Mouse (Mus musculus) midbrain, embryonic 11.5 days (tissue): ENCODE data around the gene Cbfa2t3. TPM values are rescaled to one million over a fixed set of nuclear protein-coding genes. Genes with fewer than 3 reads are reported as not detected.

ENCODE experiments used
- ATAC-seq: fragments of 200-750 bp; cut with Nextera tagmentation; 2 replicates; pipeline ENCODE4 v1.8.0; 2017; ENCODE audit warnings: moderate TSS enrichment, moderate library complexity; ENCODE audit not compliant: low FRiP score
- DNase-seq: peaks from one replicate; pipeline ENCODE4 v3.0.0; 2015; ENCODE audit warnings: low spot score; ENCODE audit errors: missing footprints
- H3K27ac ChIP-seq: fragments of 300-500 bp; sonication (generic); 2 replicates; pipeline ENCODE4 v1.5.1; 2014; ENCODE audit warnings: low read depth, low read length
- H3K27me3 ChIP-seq: fragments of 300-500 bp; sonication (generic); 2 replicates; pipeline ENCODE4 v1.6.1; 2014; ENCODE audit warnings: mild to moderate bottlenecking, low read length, moderate library complexity, mixed read lengths; ENCODE audit not compliant: control insufficient read depth, insufficient read depth
- H3K36me3 ChIP-seq: fragments of 300-500 bp; sonication (generic); 2 replicates; pipeline ENCODE4 v1.6.1; 2014; ENCODE audit warnings: mild to moderate bottlenecking, low read length, moderate library complexity, mixed read lengths; ENCODE audit not compliant: control insufficient read depth, insufficient read depth
- H3K4me1 ChIP-seq: fragments of 300-500 bp; sonication (generic); 2 replicates; pipeline ENCODE4 v1.6.1; 2014; ENCODE audit warnings: low read length; ENCODE audit not compliant: control insufficient read depth, insufficient read depth
- H3K4me2 ChIP-seq: fragments of 300-500 bp; sonication (generic); 2 replicates; pipeline ENCODE4 v1.6.1; 2014; ENCODE audit warnings: mild to moderate bottlenecking, moderate library complexity
- H3K4me3 ChIP-seq: fragments of 300-500 bp; sonication (generic); 2 replicates; pipeline ENCODE4 v1.5.1; 2014; ENCODE audit warnings: low read depth, low read length
- H3K9ac ChIP-seq: fragments of 300-500 bp; sonication (generic); 2 replicates; pipeline ENCODE4 v1.6.1; 2014; ENCODE audit warnings: low read length
- H3K9me3 ChIP-seq: fragments of 300-500 bp; sonication (generic); 2 replicates; pipeline ENCODE4 v1.6.1; 2016; ENCODE audit warnings: low read length; ENCODE audit not compliant: control insufficient read depth
- WGBS: fragments of 180-500 bp; shearing (Covaris S2); extraction: QIAGEN DNeasy Blood & Tissue Kit; methylation state at CpG from one replicate; pipeline ENCODE4 v1.1.7; 2014; 5-methylcytosine and 5-hydroxymethylcytosine counted together
- polyA plus RNA-seq: library from polyadenylated mRNA; unstranded; fragments of >200 nt; fragmentation: Nextera tagmentation; extraction: Ambion mirVana; gene quantifications from 2 replicates; pipeline ENCODE4 v1.2.1, GENCODE M21; 2014

Gene Cbfa2t3
- polyA plus RNA-seq, 1 experiment from 2014 or later = 6.1 TPM

DNA sequence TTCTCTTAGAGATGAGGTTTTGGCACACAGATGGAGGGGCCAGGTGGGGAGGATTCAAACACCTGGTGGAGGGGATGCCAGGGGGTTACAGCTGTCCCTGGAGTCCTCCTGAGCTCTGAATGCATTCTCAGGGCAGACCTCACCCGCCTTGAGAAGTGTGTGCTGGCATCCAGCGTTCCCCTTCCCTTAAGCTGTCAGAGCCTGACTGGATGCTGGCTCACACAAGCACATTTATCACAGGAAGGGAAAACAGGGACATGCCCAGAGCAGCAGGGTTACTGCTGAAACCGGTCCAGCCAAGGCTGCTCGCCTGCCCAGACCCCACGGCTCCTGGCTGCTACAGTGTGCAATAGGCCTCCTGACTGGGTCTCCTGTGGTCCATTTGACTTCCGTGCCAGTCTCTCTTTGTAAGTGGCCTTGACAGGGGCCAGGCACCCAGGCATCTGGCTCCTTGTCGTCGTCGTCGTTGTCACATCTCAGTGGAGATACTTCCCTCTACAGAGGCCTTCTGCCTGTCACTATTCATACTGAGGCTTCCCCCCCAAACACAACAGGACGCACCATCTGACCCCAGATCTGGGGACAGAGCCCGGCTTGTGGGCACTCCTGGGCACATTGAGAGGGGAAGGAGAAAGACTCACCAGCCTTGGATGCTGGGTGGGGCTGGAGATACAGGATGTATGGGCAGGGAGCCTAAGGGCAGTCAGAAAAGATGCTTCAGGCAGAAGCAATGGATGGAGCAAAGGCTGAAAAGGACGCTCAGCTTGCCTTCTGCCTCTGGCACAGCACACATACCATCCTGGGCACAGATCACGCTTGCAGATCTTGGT lies 22.1 kb upstream of the Cbfa2t3 start:
- H3K9ac ChIP-seq = peak overlapping the region; percentile 20; the same call in 1 of the 2 replicates
- H3K27me3 ChIP-seq = peaks cover 2% of the 10 kb centered on the region; the same call in 1 of the 2 replicates
- 61% methylated on average over 14 of the region's 14 CpGs for WGBS
- peak; percentile 30; the same call in 1 of the 2 replicates for ATAC-seq
- H3K4me1 ChIP-seq = peaks cover 9% of the 10 kb centered on the region; the same call in 1 of the 2 replicates
- DNase-seq = no peak
- H3K9me3 ChIP-seq = no peaks in the 10 kb centered on the region
- H3K4me3 ChIP-seq = no peak overlapping the region
- no peaks in the 10 kb centered on the region for H3K36me3 ChIP-seq
- H3K4me2 ChIP-seq = peak overlapping the region; percentile 32; the same call in 1 of the 2 replicates
- H3K27ac ChIP-seq = peak overlapping the region; percentile 4

DNA sequence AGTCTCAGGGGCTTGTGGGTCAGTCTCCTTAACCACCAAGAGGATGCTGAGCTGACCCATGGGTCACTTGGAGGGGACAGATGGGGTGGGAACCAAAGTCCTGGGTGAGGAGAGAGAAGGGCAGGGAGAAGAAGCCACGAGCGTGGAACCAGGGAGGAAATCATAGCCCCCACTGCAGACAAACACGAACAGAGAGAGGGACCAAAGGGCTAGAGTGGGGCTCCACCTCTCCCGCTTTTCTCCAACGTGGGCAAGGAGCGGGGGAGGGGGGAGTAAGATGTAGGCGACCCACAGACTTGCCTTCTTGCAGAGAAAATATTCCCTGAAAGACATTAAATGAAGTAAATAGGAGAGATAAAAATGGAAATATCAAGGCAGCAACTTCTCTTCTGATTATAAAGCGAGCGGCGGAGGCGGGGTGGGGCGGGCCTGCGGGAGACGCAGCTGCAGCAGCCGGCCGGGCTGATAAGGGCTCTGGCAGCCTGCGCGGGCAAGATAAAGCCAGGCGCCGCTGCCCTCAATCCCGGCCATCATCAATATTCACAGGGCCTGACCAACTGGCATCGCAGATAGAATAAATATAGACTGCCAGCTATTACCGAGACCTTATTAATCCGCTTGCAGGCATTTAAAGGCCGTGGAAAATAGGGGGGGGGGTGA lies 21.3 kb upstream of the Cbfa2t3 start:
- WGBS = 15% methylated on average over 25 of the region's 25 CpGs
- Histone ChIP-seq H3K36me3 (no peaks in the 10 kb centered on the region), H3K9me3 (no peaks in the 10 kb centered on the region), H3K9ac (peak overlapping the region; percentile 40; the same call in 1 of the 2 replicates), H3K27me3 (peaks cover 2% of the 10 kb centered on the region; the same call in 1 of the 2 replicates), H3K4me2 (peak overlapping the region; percentile 32; the same call in 1 of the 2 replicates), H3K4me3 (no peak overlapping the region), H3K4me1 (peaks cover 9% of the 10 kb centered on the region; the same call in 1 of the 2 replicates), H3K27ac (peak overlapping the region; percentile 32)
- DNase-seq (peak; percentile 86), ATAC-seq (peak; percentile 75; the same call in 1 of the 2 replicates)

- DNase-seq (peak; percentile 87), ATAC-seq (peak; percentile 65)
- Histone ChIP-seq H3K27ac (peak overlapping the region; percentile 32), H3K36me3 (no peaks in the 10 kb centered on the region), H3K4me2 (peak overlapping the region; percentile 32; the same call in 1 of the 2 replicates), H3K9ac (peak overlapping the region; percentile 40; the same call in 1 of the 2 replicates), H3K4me3 (no peak overlapping the region), H3K27me3 (peaks cover 2% of the 10 kb centered on the region; the same call in 1 of the 2 replicates), H3K9me3 (no peaks in the 10 kb centered on the region), H3K4me1 (peaks cover 9% of the 10 kb centered on the region; the same call in 1 of the 2 replicates)
- 28% methylated on average over 7 of the region's 7 CpGs for WGBS
Observed at GRCm38 (mm10) chr8:122719500-122720065, 20.7 kb upstream of the Cbfa2t3 start.

- DNase-seq (peak; percentile 44), ATAC-seq (no peak)
- Histone ChIP-seq H3K9me3 (no peaks in the 10 kb centered on the region), H3K9ac (no peak overlapping the region), H3K4me1 (peaks cover 9% of the 10 kb centered on the region; the same call in 1 of the 2 replicates), H3K4me2 (no peak overlapping the region), H3K36me3 (no peaks in the 10 kb centered on the region), H3K27me3 (peaks cover 2% of the 10 kb centered on the region; the same call in 1 of the 2 replicates), H3K27ac (no peak overlapping the region), H3K4me3 (no peak overlapping the region)
- WGBS = 86% methylated on average over 14 of the region's 14 CpGs
Observed at GRCm38 (mm10) chr8:122718711-122719499, 20.0 kb upstream of the Cbfa2t3 start.

DNA sequence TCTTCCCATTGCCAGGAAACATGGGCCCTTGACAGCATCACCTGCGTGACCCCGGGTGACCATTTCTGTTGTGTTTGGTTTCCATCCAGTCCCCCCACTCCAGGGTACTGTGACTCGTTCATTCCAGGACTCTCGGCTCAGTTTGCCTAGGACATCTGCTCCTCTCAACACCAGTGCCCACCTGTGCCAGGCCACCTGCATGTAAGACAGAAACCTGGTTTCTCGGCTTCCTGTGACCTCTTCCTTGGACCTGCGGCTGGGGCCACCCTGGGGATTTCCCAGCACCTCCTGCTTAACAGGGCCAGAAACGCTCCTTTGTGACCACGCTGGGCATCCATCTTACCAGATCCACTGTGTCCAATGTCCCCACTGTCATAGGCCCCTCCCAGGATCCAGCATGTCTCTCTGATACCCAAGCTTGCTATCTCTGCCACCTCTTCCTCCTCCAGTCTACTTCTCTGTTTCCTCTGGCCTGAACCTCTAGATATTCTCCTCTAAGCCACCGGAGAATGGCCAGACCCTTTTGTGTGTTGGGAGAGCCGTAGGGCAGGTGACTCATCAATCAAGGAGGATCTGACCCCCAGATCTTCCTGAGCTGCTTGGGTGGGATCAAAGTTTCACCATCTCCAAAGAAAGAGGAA lies 19.1 kb upstream of the Cbfa2t3 start:
- Histone ChIP-seq H3K4me1 (peaks cover 9% of the 10 kb centered on the region; the same call in 1 of the 2 replicates), H3K36me3 (no peaks in the 10 kb centered on the region), H3K4me2 (no peak overlapping the region), H3K27ac (no peak overlapping the region), H3K9me3 (no peaks in the 10 kb centered on the region), H3K4me3 (no peak overlapping the region), H3K9ac (no peak overlapping the region), H3K27me3 (peaks cover 2% of the 10 kb centered on the region; the same call in 1 of the 2 replicates)
- DNase-seq (peak; percentile 62), ATAC-seq (no peak)
- 93% methylated on average over 10 of the region's 10 CpGs for WGBS

DNA sequence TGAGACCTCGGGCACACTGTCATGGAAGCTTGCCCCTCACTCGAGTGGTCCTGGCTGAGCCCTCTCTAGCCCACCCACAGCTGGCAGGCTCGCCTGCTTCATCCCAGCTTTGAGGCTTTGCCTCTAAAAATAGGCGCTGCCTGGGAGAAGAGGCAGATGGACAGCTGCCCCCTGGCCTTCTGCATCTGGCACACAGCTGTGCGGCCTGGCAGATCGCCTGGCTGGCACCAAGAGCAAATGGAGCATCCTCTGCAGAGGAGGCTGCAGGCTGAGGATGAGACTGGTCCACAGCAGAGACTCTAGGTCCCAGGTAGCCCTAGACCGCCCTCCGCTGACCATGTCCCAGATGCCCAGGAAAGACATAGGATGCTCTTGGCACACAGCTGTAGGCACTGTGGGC lies 17.7 kb upstream of the Cbfa2t3 start:
- Histone ChIP-seq H3K9ac (no peak overlapping the region), H3K36me3 (no peaks in the 10 kb centered on the region), H3K27ac (no peak overlapping the region), H3K4me3 (no peak overlapping the region), H3K4me2 (no peak overlapping the region), H3K9me3 (no peaks in the 10 kb centered on the region), H3K4me1 (peaks cover 9% of the 10 kb centered on the region; the same call in 1 of the 2 replicates), H3K27me3 (peaks cover 2% of the 10 kb centered on the region; the same call in 1 of the 2 replicates)
- WGBS = 79% methylated on average over 8 of the region's 8 CpGs
- DNase-seq (no peak), ATAC-seq (no peak)

GRCm38 (mm10) chr8:122713157-122713518 lies 14.2 kb upstream of the Cbfa2t3 start:
- no peaks in the 10 kb centered on the region for H3K36me3 ChIP-seq
- no peaks in the 10 kb centered on the region for H3K9me3 ChIP-seq
- no peak overlapping the region for H3K27ac ChIP-seq
- no peak overlapping the region for H3K4me2 ChIP-seq
- H3K27me3 ChIP-seq = no peaks in the 10 kb centered on the region
- peak; percentile 66 for DNase-seq
- 93% methylated on average over 5 of the region's 5 CpGs for WGBS
- H3K4me1 ChIP-seq = no peaks in the 10 kb centered on the region
- H3K9ac ChIP-seq = no peak overlapping the region
- no peak overlapping the region for H3K4me3 ChIP-seq
- ATAC-seq = no peak
